Mouse (Mus musculus): ENCODE measurements around the gene B020004J07Rik.
"Not testable (repeated sequence)": the region's sequence is repeated elsewhere in the genome, so short reads cannot be mapped to it uniquely, and the experiment has no call there.

Gene B020004J07Rik

GRCm38 (mm10) chr4:101843923-101844322 is at the start of gene B020004J07Rik:
Gene B020004J07Rik, minus strand, starts transcription at chr4:101844023.
- DNase-seq (ENCODE audit: low read depth, low spot score): not testable (repeated sequence)

DNA sequence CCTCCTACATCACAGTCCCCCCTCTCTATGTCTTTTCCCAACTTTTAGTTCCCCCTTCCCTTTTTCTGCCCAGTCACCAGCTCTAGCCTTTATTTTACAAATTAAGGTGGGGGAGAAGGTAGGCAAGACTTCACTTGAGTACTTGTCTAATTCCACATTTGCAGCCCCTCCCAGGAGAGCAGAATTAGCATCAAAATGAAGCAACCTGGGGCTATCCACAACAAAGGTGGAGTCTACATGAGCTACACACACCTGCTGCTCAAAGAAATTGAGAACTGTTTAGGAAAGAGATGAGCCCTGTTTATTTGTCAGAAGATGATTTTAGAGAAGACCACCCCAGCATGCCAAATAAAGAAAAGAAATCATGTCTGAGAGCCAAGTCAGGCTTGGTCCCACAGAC is 45.6 kb upstream of the B020004J07Rik start:
- no peak for DNase-seq (ENCODE audit: low read depth, low spot score)

GRCm38 (mm10) chr4:101883641-101884040 is 39.8 kb upstream of the B020004J07Rik start:
- DNase-seq (ENCODE audit: low read depth, low spot score): no peak

DNA sequence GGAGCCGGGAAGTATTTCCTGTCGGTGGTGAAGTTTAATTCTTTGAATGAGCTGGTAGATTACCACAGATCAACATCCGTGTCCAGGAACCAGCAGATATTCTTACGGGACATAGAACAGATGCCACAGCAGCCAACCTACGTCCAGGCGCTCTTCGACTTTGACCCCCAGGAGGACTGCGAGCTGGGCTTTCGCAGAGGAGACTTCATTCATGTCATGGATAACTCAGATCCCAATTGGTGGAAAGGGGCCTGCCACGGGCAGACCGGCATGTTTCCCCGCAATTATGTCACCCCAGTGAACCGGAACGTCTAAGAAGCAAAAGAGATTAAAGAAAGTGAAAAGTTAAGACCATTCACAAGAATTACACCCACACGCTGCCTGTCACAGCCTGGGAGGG is 31.9 kb upstream of the B020004J07Rik start:
- not testable (repeated sequence) for DNase-seq (ENCODE audit: low read depth, low spot score)

GRCm38 (mm10) chr4:101872031-101872430 is 28.2 kb upstream of the B020004J07Rik start:
- DNase-seq (ENCODE audit: low read depth, low spot score): not testable (repeated sequence)

DNA sequence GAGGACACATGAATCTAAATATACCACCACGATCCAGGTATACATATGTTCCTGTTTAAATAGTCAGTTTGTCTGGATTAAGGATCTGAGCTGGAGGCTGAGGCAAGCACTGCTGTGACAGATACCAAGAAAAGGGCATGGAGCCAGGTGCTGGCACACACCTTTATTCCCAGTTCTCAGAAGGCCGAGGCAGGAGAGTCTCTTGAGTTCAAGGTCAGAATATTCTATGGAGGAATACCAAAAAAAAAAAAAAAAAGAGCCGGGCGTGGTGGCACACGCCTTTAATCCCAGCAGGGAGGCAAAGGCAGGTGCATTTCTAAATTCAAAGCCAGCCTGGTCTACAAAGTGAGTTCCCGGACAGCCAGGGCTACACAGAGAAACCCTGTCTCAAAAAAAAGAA is 18.5 kb upstream of the B020004J07Rik start:
- DNase-seq (ENCODE audit: low read depth, low spot score): no peak

- DNase-seq (ENCODE audit: low read depth, low spot score): no peak
Observed at GRCm38 (mm10) chr4:101860873-101861272, 17.1 kb upstream of the B020004J07Rik start.

DNA sequence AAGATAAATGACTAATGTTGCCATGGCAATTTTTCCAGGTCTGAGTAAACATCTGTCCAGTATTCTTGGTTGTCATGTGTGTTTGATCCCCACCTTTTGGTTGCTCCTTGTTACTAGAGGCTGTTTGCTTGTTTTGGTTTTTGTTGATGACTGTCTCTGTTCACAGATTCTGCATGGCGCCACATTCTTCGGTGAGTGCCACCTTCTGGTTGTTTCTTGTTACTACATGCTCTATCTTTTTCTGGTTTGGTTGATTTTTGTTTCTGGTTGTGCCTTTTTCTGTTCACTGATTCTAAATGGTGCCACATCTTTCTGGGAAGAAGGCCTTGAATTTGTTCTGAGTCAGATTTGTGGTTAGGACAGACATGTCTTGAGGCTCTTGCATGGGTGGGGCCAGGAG is 7.1 kb upstream of the B020004J07Rik start:
- no peak for DNase-seq (ENCODE audit: low read depth, low spot score)

Measured in skeletal muscle tissue, adult 2 months (tissue).